Mouse (Mus musculus): ENCODE results near the gene Pkhd1.

- TF ChIP-seq GATA1 (IDR thresholded peaks at IDR 0.05; ENCODE audit: low read length) = no peak
- TF ChIP-seq TAL1 (IDR thresholded peaks at IDR 0.05; ENCODE audit: low read length) = no peak
These were observed 311.7 kb downstream of the Pkhd1 start for GRCm38 (mm10) chr1:20306116-20306515.
